ENCODE assay signal across 12 mouse cellular contexts in the genomic region with DNA sequence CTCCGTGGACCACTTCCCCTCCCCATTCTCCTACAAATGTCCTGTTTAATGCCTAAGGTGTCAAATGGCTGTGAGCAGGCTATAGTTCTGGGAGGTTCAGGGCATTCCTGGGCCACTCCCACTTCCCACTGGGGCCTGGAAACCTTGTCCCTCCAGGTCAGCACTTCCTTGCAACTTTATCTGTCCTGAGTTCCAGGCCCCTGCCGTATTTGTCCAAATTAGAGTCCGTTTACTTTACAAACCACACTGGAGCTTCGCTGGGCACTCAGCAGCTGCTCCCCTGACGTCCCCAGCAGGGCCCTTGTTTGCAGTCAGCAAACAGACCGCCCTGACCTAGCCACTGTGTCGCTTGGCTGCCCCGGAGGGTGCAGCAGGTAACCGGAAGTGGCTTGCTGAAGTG. TPM values are rescaled to one million over a fixed set of nuclear protein-coding genes. Genes with fewer than 3 reads are reported as not detected.
A peak's percentile ranks its signal among the peaks of the same experiment; 100 is the strongest.
DNase-seq lines count a peak whose midpoint lies in the region; ATAC-seq and TF ChIP-seq lines count a peak whose summit lies in the region.
"Had no signal": no experiment of that assay in that cellular context is flagged by ENCODE, and none has a peak within 500 bp of the region (broad histone marks: within the 10 kb centered on the region; RNA-seq: fewer than 3 reads in every experiment).

No protein-coding gene starts in this region.

- no peaks in the 10 kb centered on the region for H3K9me3 ChIP-seq in intestine, embryonic 16.5 days (ENCODE audit: control insufficient read depth, low read length)
- no peaks in the 10 kb centered on the region for H3K9me3 ChIP-seq in lung, embryonic 15.5 days
- H3K9me3 ChIP-seq in stomach, postnatal 0 days (ENCODE audit: control insufficient read depth, low read length): no peaks in the 10 kb centered on the region
- H3K9me3 ChIP-seq: limb, embryonic 13.5 days had no signal

- no peak for TF ChIP-seq CTCF in stomach, postnatal 0 days (IDR thresholded peaks at IDR 0.05; ENCODE audit: low read depth)

- H3K4me2 ChIP-seq in intestine, embryonic 16.5 days (ENCODE audit: low read depth, low read length): no peak overlapping the region
- no peak overlapping the region for H3K4me2 ChIP-seq in lung, embryonic 15.5 days
- H3K4me2 ChIP-seq in stomach, postnatal 0 days (replicated peaks; ENCODE audit: low read depth): no peak overlapping the region
- H3K4me2 ChIP-seq: limb, embryonic 13.5 days had no signal

- peak; percentile 32 to 36 for DNase-seq in spleen, postnatal 36 days (ENCODE audit: low spot score in 2 of 2)
- no peak for DNase-seq in spleen, postnatal 10 days (ENCODE audit: low spot score in 2 of 2)
- DNase-seq in stomach, postnatal 0 days (ENCODE audit: low spot score): peak; percentile 86
- no peak for DNase-seq in MN1 (ENCODE audit: low spot score)
- DNase-seq in left cerebral cortex, postnatal 14 days (ENCODE audit: low spot score in 2 of 2): no peak
- DNase-seq in embryo, embryonic 11 days: no peak
- DNase-seq: adrenal gland, postnatal 36 days; cerebellum, postnatal 36 days had no signal

- H3K27me3 ChIP-seq in intestine, embryonic 16.5 days (replicated peaks; ENCODE audit: control insufficient read depth, insufficient read depth, low read length): no peaks in the 10 kb centered on the region
- peaks cover 14% of the 10 kb centered on the region; the same call in 1 of the 2 replicates for H3K27me3 ChIP-seq in lung, embryonic 15.5 days
- H3K27me3 ChIP-seq in stomach, postnatal 0 days (ENCODE audit: control insufficient read depth, insufficient read depth, low read length): no peaks in the 10 kb centered on the region

- peaks cover 14% of the 10 kb centered on the region; the same call in 1 of the 2 replicates for H3K4me1 ChIP-seq in intestine, embryonic 16.5 days (ENCODE audit: control insufficient read depth, insufficient read depth, low read length)
- peaks cover 10% of the 10 kb centered on the region for H3K4me1 ChIP-seq in lung, embryonic 15.5 days
- no peaks in the 10 kb centered on the region for H3K4me1 ChIP-seq in stomach, postnatal 0 days (replicated peaks; ENCODE audit: control insufficient read depth, insufficient read depth)

- WGBS in intestine, embryonic 16.5 days: 6% methylated on average over 9 of the region's 9 CpGs
- WGBS in lung, embryonic 15.5 days: 4% methylated on average over 9 of the region's 9 CpGs
- 7% methylated on average over 9 of the region's 9 CpGs for WGBS in stomach, postnatal 0 days

- H3K36me3 ChIP-seq in intestine, embryonic 16.5 days (ENCODE audit: control insufficient read depth, insufficient read depth, low read length): no peaks in the 10 kb centered on the region
- H3K36me3 ChIP-seq in lung, embryonic 15.5 days: no peaks in the 10 kb centered on the region
- no peaks in the 10 kb centered on the region for H3K36me3 ChIP-seq in stomach, postnatal 0 days (ENCODE audit: control insufficient read depth, insufficient read depth, low read length)
- H3K36me3 ChIP-seq: limb, embryonic 13.5 days had no signal

- intact Hi-C loops in left cerebral cortex, postnatal 14 days (cut with DNase I): no loop called here

- no peak overlapping the region for H3K4me3 ChIP-seq in intestine, embryonic 16.5 days (ENCODE audit: low read length)
- H3K4me3 ChIP-seq in lung, embryonic 15.5 days: no peak overlapping the region
- H3K4me3 ChIP-seq in stomach, postnatal 0 days (ENCODE audit: low read depth, low read length): no peak overlapping the region
- H3K4me3 ChIP-seq: layer of hippocampus, adult 2 months; limb, embryonic 13.5 days had no signal

- peak; percentile 64; the same call in 1 of the 2 replicates for ATAC-seq in intestine, embryonic 16.5 days
- peak; percentile 51; the same call in 1 of the 2 replicates for ATAC-seq in lung, embryonic 15.5 days (ENCODE audit: borderline replicate concordance, extremely low read depth, low FRiP score, low TSS enrichment)
- peak; percentile 85 for ATAC-seq in stomach, postnatal 0 days (ENCODE audit: low FRiP score, low TSS enrichment)

- H3K27ac ChIP-seq in intestine, embryonic 16.5 days (ENCODE audit: low read length): 0 out of 2 replicates have a peak overlapping the region, but pooled peaks have one; percentile 7
- peak overlapping the region; percentile 29; the same call in 1 of the 2 replicates for H3K27ac ChIP-seq in lung, embryonic 15.5 days
- 0 out of 2 replicates have a peak overlapping the region, but pooled peaks have one; percentile 49 for H3K27ac ChIP-seq in stomach, postnatal 0 days (replicated peaks)
- H3K27ac ChIP-seq: layer of hippocampus, adult 2 months; limb, embryonic 13.5 days had no signal

- TF ChIP-seq EP300 in stomach, postnatal 0 days (optimal IDR thresholded peaks at IDR 0.05): no peak

- H3K9ac ChIP-seq in intestine, embryonic 16.5 days (ENCODE audit: low read depth, low read length): no peak overlapping the region
- H3K9ac ChIP-seq in lung, embryonic 15.5 days: no peak overlapping the region
- H3K9ac ChIP-seq in stomach, postnatal 0 days (ENCODE audit: low read length): no peak overlapping the region
- H3K9ac ChIP-seq: limb, embryonic 13.5 days had no signal

RNA-seq across cellular contexts. Expression of a gene that starts 36.3 kb away (rescaled TPM):
- 127 and 136 TPM in 2 replicates for polyA plus RNA-seq in intestine, embryonic 16.5 days (2015; fragmentation: Nextera tagmentation; extraction: Ambion mirVana)
- 128 and 133 TPM in 2 replicates for polyA plus RNA-seq in lung, embryonic 15.5 days (2015; fragmentation: Nextera tagmentation; extraction: Ambion mirVana)
- polyA plus RNA-seq in stomach, postnatal 0 days (2015; fragmentation: Nextera tagmentation; extraction: Ambion mirVana): 67.9 and 70.4 TPM in 2 replicates
- 10 to 100 TPM; 23.9 to 29.1 TPM for total RNA-seq in left cerebral cortex, postnatal 14 days (2021)

RNA-seq across cellular contexts. Expression of a gene that starts 51.4 kb away (rescaled TPM):
- 28.8 and 31.1 TPM in 2 replicates for polyA plus RNA-seq in intestine, embryonic 16.5 days (2015; fragmentation: Nextera tagmentation; extraction: Ambion mirVana)
- 19.3 and 20.1 TPM in 2 replicates for polyA plus RNA-seq in lung, embryonic 15.5 days (2015; fragmentation: Nextera tagmentation; extraction: Ambion mirVana)
- 21.0 and 25.0 TPM in 2 replicates for polyA plus RNA-seq in stomach, postnatal 0 days (2015; fragmentation: Nextera tagmentation; extraction: Ambion mirVana)
- total RNA-seq in left cerebral cortex, postnatal 14 days (2021): 10 to 100 TPM; 20.9 to 22.6 TPM

Comparison
In these comparisons a context has a peak if more than half of its experiments do, and no peak if none do; other contexts are left out.
1. DNase-seq: peak in spleen, postnatal 36 days (2 of 2) and stomach, postnatal 0 days (single experiment); none in spleen, postnatal 10 days (0 of 2), MN1 (single experiment), left cerebral cortex, postnatal 14 days (0 of 2) and embryo, embryonic 11 days (single experiment).
2. Peak in every context shown above with its lines, with median percentiles within 50 percentile points of each other: ATAC-seq and H3K27ac ChIP-seq.